Mouse (Mus musculus) ES-Bruce4 (cell line): Measurements from ENCODE around the gene Cntn4. TPM values are rescaled to one million over a fixed set of nuclear protein-coding genes. Genes with fewer than 3 reads are reported as not detected.

Experiments used
- H3K27ac ChIP-seq: 2 replicates; pipeline ENCODE4 v1.5.1; 2012; ENCODE audit warnings: low read length, inconsistent platforms; ENCODE audit not compliant: insufficient read depth
- H3K27me3 ChIP-seq: 2 replicates; pipeline ENCODE4 v1.6.1; 2012; ENCODE audit warnings: mild to moderate bottlenecking, low read length, inconsistent platforms; ENCODE audit not compliant: control insufficient read depth, poor library complexity, insufficient read depth, severe bottlenecking
- H3K36me3 ChIP-seq: 2 replicates; pipeline ENCODE4 v1.6.1; 2012; ENCODE audit warnings: inconsistent platforms, mild to moderate bottlenecking, low read length, moderate library complexity; ENCODE audit not compliant: control insufficient read depth, poor library complexity, insufficient read depth, severe bottlenecking
- H3K4me1 ChIP-seq: one replicate; pipeline ENCODE4 v1.8.1; 2011; ENCODE audit warnings: low read length; ENCODE audit not compliant: control insufficient read depth, insufficient read depth
- H3K4me3 ChIP-seq: 2 replicates; pipeline ENCODE4 v1.5.1; 2011; ENCODE audit warnings: low read depth, mild to moderate bottlenecking, low read length
- H3K9ac ChIP-seq: 2 replicates; pipeline ENCODE4 v1.6.1; 2012; ENCODE audit warnings: low read depth, mild to moderate bottlenecking, inconsistent platforms; ENCODE audit not compliant: poor library complexity, severe bottlenecking
- H3K9me3 ChIP-seq: replicated peaks from 2 replicates; pipeline ENCODE4 v1.6.1; 2012; ENCODE audit warnings: mild to moderate bottlenecking, low read length, inconsistent platforms; ENCODE audit not compliant: control insufficient read depth, poor library complexity, insufficient read depth, severe bottlenecking
- CTCF ChIP-seq: IDR thresholded peaks from one replicate; pipeline ENCODE4 v1.8.1; 2011; ENCODE audit warnings: low read depth, low read length
- EP300 ChIP-seq: IDR thresholded peaks from 2 replicates; pipeline ENCODE4 v1.6.1; 2011; ENCODE audit warnings: low read depth, low read length; ENCODE audit not compliant: insufficient read depth
- POLR2A ChIP-seq: IDR thresholded peaks from one replicate; pipeline ENCODE4 v1.8.1; 2011; ENCODE audit warnings: low read length; ENCODE audit not compliant: insufficient read depth
- polyA plus RNA-seq: library from polyadenylated mRNA; stranded (reverse); fragments of >200 nt; gene quantifications from 2 replicates; pipeline ENCODE4 v1.2.4, GENCODE M21; 2011; ENCODE audit warnings: low read depth; ENCODE audit not compliant: missing spikeins, insufficient read depth, insufficient read length

Cntn4 gene
- polyA plus RNA-seq, 1 experiment: not detected

DNA sequence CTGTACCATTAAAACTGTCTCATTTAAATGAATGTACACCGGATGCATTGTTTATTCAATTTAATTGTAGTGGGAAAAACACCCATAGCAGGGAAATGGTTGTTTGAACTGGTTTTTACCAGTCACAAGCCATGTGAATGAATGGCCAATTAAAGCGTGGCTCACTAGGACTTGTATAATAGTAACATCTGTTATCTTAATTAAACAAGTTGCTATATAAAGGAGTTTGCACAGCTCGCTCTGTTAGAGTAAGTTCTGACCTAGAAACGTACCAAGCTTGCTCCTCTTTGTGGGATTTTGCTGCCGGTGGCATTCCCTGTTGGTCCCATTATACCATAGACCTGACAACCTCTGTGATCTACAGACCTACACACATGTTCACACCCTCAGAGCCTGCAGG, 902.7 kb downstream of the Cntn4 start:
- Histone ChIP-seq H3K4me1 (no peaks in the 10 kb centered on the region), H3K4me3 (no peak overlapping the region), H3K9ac (no peak overlapping the region), H3K9me3 (no peaks in the 10 kb centered on the region), H3K27ac (no peak overlapping the region), H3K27me3 (no peaks in the 10 kb centered on the region), H3K36me3 (no peaks in the 10 kb centered on the region)
- TF ChIP-seq POLR2A (no peak), EP300 (no peak), CTCF (no peak)

- TF ChIP-seq CTCF: no peak
- Histone ChIP-seq H3K4me1 (no peaks in the 10 kb centered on the region), H3K9me3 (no peaks in the 10 kb centered on the region), H3K9ac (no peak overlapping the region), H3K27me3 (no peaks in the 10 kb centered on the region), H3K4me3 (no peak overlapping the region), H3K36me3 (no peaks in the 10 kb centered on the region), H3K27ac (no peak overlapping the region)
Observed at GRCm38 (mm10) chr6:106593756-106594155, 916.3 kb downstream of the Cntn4 start.

DNA sequence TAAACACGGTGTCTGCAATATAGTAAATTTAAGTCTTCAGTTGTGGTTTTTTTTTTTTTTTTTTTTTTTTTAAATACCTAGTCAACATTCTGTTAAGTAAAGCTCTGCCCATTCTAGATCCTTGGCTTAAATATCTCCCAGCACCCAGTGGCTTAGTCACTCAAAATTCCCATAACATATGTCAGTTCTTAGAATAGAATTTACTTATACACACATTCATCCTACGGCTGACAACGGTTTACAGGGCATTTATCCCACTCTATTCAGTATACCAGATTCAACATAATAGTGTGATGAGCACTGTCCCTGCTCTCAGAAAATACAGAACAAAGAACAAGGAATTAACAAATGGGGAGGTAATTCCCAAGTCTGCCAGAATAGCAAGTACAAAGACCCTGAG, 939.6 kb downstream of the Cntn4 start:
- no peaks in the 10 kb centered on the region for H3K4me1 ChIP-seq
- H3K9me3 ChIP-seq: no peaks in the 10 kb centered on the region
- no peak overlapping the region for H3K27ac ChIP-seq
- no peak overlapping the region for H3K9ac ChIP-seq
- H3K36me3 ChIP-seq: no peaks in the 10 kb centered on the region
- H3K4me3 ChIP-seq: no peak overlapping the region
- TF ChIP-seq POLR2A: no peak
- no peak for TF ChIP-seq EP300
- TF ChIP-seq CTCF: no peak
- no peaks in the 10 kb centered on the region for H3K27me3 ChIP-seq

- Histone ChIP-seq H3K4me3 (no peak overlapping the region), H3K4me1 (no peaks in the 10 kb centered on the region), H3K36me3 (no peaks in the 10 kb centered on the region), H3K9me3 (no peaks in the 10 kb centered on the region), H3K27ac (no peak overlapping the region), H3K9ac (no peak overlapping the region), H3K27me3 (no peaks in the 10 kb centered on the region)
- no peak for TF ChIP-seq EP300
- TF ChIP-seq CTCF: no peak
- TF ChIP-seq POLR2A: no peak
Observed at GRCm38 (mm10) chr6:106621188-106621749, 943.8 kb downstream of the Cntn4 start.

GRCm38 (mm10) chr6:106643026-106643425, 965.6 kb downstream of the Cntn4 start:
- Histone ChIP-seq H3K27ac (no peak overlapping the region), H3K36me3 (no peaks in the 10 kb centered on the region), H3K9me3 (no peaks in the 10 kb centered on the region), H3K9ac (no peak overlapping the region), H3K4me3 (no peak overlapping the region), H3K4me1 (no peaks in the 10 kb centered on the region), H3K27me3 (no peaks in the 10 kb centered on the region)
- no peak for TF ChIP-seq CTCF
- no peak for TF ChIP-seq POLR2A
- TF ChIP-seq EP300: no peak

DNA sequence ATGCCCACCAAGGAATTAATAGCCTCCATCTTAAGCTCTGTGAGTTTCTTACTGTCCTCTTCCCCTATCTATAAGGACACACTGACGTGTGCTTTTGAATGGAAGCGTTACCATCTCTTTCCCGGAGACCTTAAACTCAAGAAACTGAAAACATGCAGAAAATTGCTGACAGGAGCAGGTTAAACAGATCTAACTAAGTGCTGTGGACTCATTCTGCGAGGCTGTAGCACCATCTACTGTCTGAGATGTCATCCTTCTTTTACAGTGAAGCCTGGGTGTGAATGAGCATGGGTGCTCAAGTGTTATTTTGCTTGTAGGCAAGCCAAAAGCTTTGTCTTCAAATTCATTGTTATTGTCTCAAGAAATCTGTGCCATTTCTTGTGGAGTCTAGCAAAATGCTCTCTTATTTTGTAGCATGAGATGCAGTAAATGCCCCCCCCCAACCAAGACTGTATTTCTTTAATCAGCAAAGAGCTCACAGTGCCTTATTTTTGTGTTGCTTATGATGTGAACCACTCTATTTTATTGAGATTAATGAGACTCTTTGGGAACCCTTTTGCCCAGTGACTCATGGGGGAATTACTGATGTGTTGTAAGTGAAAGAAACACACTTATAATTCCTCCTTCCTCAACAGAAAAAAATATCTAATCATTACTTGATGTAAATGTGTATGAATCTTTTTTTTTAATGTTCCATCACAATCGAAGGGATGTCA, 968.2 kb downstream of the Cntn4 start:
- Histone ChIP-seq H3K9ac (no peak overlapping the region), H3K9me3 (no peaks in the 10 kb centered on the region), H3K4me1 (no peaks in the 10 kb centered on the region), H3K36me3 (no peaks in the 10 kb centered on the region), H3K27me3 (no peaks in the 10 kb centered on the region), H3K4me3 (no peak overlapping the region), H3K27ac (no peak overlapping the region)
- no peak for TF ChIP-seq EP300
- peak; percentile 19 for TF ChIP-seq CTCF
- no peak for TF ChIP-seq POLR2A
